Comparison of ENCODE assay signal across 19 mouse cellular contexts in the genomic region with DNA sequence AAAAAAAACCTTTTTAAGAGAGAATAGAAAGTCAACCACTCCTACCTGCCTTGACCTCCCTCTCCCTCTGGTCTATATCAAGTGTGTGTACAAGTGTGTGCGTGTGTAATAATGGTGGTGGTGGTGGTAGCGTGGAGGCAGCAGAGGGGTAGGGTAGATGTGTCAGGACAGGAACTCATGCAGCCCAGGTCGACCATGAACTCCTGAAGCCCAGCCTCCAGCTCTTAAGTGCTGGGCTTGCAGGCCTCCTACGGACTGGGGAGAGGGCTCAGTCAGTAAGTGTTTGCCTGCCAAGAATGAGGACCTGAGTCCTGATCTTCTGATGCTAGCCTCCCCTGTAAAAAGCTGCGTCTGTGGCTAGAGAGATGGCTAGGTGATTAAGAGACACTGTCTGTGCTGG. TPM values are rescaled to one million over a fixed set of nuclear protein-coding genes. Genes with fewer than 3 reads are reported as not detected.
"Had no signal": no experiment of that assay in that cellular context is flagged by ENCODE, and none has a peak within 500 bp of the region (broad histone marks: within the 10 kb centered on the region; RNA-seq: fewer than 3 reads in every experiment).

No protein-coding gene starts in this region.

- H3K27ac ChIP-seq: liver, embryonic 13.5 days; midbrain, embryonic 12.5 days had no signal

- H3K4me2 ChIP-seq: liver, embryonic 13.5 days; midbrain, embryonic 12.5 days had no signal

- H3K4me3 ChIP-seq: layer of hippocampus, adult 2 months; liver, embryonic 13.5 days; midbrain, embryonic 12.5 days had no signal

- H3K9me3 ChIP-seq: liver, embryonic 13.5 days; midbrain, embryonic 12.5 days had no signal

- H3K27me3 ChIP-seq: liver, embryonic 13.5 days; midbrain, embryonic 12.5 days had no signal

- H3K36me3 ChIP-seq: liver, embryonic 13.5 days; midbrain, embryonic 12.5 days had no signal

- DNase-seq: kidney, adult 2 months; kidney, postnatal 25 days; layer of hippocampus, adult 9-11 months; liver, embryonic 13.5 days; lung, adult 2 months; lung, postnatal 14 days; lung, postnatal 4 days; thymus, postnatal 25 days had no signal

- ATAC-seq: midbrain, embryonic 16.5 days had no signal

- H3K9ac ChIP-seq: liver, embryonic 13.5 days; midbrain, embryonic 12.5 days had no signal

RNA-seq across cellular contexts. Expression of a gene that starts 31.1 kb away (rescaled TPM):
- total RNA-seq: layer of hippocampus, adult 2 months; layer of hippocampus, postnatal 25 days; left cerebral cortex, adult 18-20 months; left cerebral cortex, postnatal 25 days; liver, adult 2 months; megakaryocyte progenitor cell, adult 5-6 weeks; megakaryocyte-erythroid progenitor cell, adult 5-6 weeks had no signal
- polyA plus RNA-seq: liver, adult 2 months; liver, embryonic 16.5 days; midbrain, embryonic 16.5 days; neural tube, embryonic 14.5 days had no signal
